Mouse (Mus musculus) heart, embryonic 13.5 days (tissue): ENCODE measurements around the gene Snd1. TPM values are rescaled to one million over a fixed set of nuclear protein-coding genes. Genes with fewer than 3 reads are reported as not detected.
A peak's percentile ranks its signal among the peaks of the same experiment; 100 is the strongest.

ENCODE experiments used
- ATAC-seq: fragments of 200-750 bp; cut with Nextera tagmentation; 2 replicates; pipeline ENCODE4 v1.8.0; 2017; ENCODE audit warnings: moderate TSS enrichment; ENCODE audit not compliant: insufficient number of reproducible peaks, low FRiP score, low TSS enrichment; ENCODE audit errors: extremely low read depth
- H3K27ac ChIP-seq: fragments of 300-500 bp; sonication (generic); replicated peaks from 2 replicates; pipeline ENCODE4 v1.5.1; 2015; ENCODE audit warnings: moderate library complexity, mild to moderate bottlenecking, inconsistent platforms
- H3K27me3 ChIP-seq: fragments of 300-500 bp; sonication (generic); replicated peaks from 2 replicates; pipeline ENCODE4 v1.6.1; 2015; ENCODE audit warnings: mild to moderate bottlenecking, inconsistent platforms
- H3K36me3 ChIP-seq: fragments of 300-500 bp; sonication (generic); 2 replicates; pipeline ENCODE4 v1.6.1; 2015; ENCODE audit warnings: mild to moderate bottlenecking, inconsistent platforms
- H3K4me1 ChIP-seq: fragments of 300-500 bp; sonication (generic); 2 replicates; pipeline ENCODE4 v1.6.1; 2015; ENCODE audit warnings: inconsistent platforms
- H3K4me2 ChIP-seq: fragments of 300-500 bp; sonication (generic); 2 replicates; pipeline ENCODE4 v1.6.1; 2015; ENCODE audit warnings: inconsistent platforms, mild to moderate bottlenecking, moderate library complexity
- H3K4me3 ChIP-seq: fragments of 300-500 bp; sonication (generic); 2 replicates; pipeline ENCODE4 v1.5.1; 2015; ENCODE audit warnings: moderate library complexity, mild to moderate bottlenecking, inconsistent platforms
- H3K9ac ChIP-seq: fragments of 300-500 bp; sonication (generic); 2 replicates; pipeline ENCODE4 v1.6.1; 2015; ENCODE audit warnings: inconsistent platforms, mild to moderate bottlenecking, moderate library complexity
- H3K9me3 ChIP-seq: fragments of 300-500 bp; sonication (generic); 2 replicates; pipeline ENCODE4 v1.6.1; 2016; ENCODE audit warnings: inconsistent platforms
- WGBS: fragments of 180-500 bp; shearing (Covaris S2); methylation state at CpG from one replicate; pipeline ENCODE4 v1.1.7; 2015; ENCODE audit warnings: mixed read lengths; 5-methylcytosine and 5-hydroxymethylcytosine counted together
- polyA plus RNA-seq: library from polyadenylated mRNA; unstranded; fragments of >200 nt; fragmentation: Nextera tagmentation; extraction: Ambion mirVana; gene quantifications from 2 replicates; pipeline ENCODE4 v1.2.1, GENCODE M21; 2015

Gene Snd1
- polyA plus RNA-seq, 1 experiment from 2014 or later, result 78.5 TPM

GRCm38 (mm10) chr6:28876492-28876891 is 401.6 kb downstream of the Snd1 start:
- no peak overlapping the region for H3K27ac ChIP-seq
- H3K27me3 ChIP-seq, result 0 out of 2 replicates have a peak, but pooled peaks cover 7% of the 10 kb centered on the region
- no peak overlapping the region for H3K4me2 ChIP-seq
- H3K4me3 ChIP-seq, result no peak overlapping the region
- peaks cover 48% of the 10 kb centered on the region for H3K36me3 ChIP-seq
- no peaks in the 10 kb centered on the region for H3K9me3 ChIP-seq
- ATAC-seq, result no peak
- no peak overlapping the region for H3K9ac ChIP-seq
- H3K4me1 ChIP-seq, result peaks cover 41% of the 10 kb centered on the region
- 65% methylated on average over 3 of the region's 3 CpGs for WGBS

DNA sequence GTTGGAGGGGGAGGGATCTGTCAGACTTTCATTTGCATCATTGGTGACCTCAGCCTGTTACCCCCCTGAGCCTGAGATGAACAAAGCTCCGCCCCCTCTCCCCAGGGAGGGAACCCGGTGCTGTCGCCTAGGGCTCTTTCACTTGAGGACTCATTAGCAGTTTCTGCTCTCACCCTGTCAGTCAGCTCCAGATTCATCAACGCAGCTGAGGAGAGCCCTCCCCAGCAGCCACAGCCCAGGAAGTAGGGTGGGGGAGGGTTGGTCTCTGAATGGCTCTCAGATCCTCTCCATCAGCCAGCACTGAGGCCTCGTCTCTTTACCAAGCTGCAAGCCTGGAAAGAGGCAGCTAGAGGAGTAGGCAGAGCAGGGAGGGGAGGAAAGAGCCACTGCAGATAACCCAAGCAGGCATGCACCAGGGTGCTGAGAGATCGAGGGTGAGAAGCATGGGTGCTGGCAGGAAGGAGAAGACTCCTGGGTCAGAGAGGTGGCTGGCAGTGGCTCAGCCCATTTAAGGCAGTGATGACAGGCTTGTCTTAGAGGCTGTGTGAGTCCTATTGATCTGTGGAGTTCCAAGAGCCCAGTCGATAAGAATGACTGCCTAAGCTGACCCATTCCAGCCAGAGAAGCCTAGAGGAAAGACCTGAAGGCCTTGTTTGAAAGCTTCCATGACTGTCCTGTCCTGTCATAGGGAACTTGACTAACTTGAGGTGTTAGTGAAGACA is 403.2 kb downstream of the Snd1 start:
- Histone ChIP-seq H3K27ac (0 out of 2 replicates have a peak overlapping the region, but pooled peaks have one; percentile 12), H3K27me3 (0 out of 2 replicates have a peak, but pooled peaks cover 7% of the 10 kb centered on the region), H3K4me2 (0 out of 2 replicates have a peak overlapping the region, but pooled peaks have one; percentile 1), H3K9ac (no peak overlapping the region), H3K9me3 (no peaks in the 10 kb centered on the region), H3K4me3 (no peak overlapping the region), H3K4me1 (peaks cover 44% of the 10 kb centered on the region), H3K36me3 (peaks cover 58% of the 10 kb centered on the region)
- no peak for ATAC-seq
- 16% methylated on average over 7 of the region's 7 CpGs for WGBS

DNA sequence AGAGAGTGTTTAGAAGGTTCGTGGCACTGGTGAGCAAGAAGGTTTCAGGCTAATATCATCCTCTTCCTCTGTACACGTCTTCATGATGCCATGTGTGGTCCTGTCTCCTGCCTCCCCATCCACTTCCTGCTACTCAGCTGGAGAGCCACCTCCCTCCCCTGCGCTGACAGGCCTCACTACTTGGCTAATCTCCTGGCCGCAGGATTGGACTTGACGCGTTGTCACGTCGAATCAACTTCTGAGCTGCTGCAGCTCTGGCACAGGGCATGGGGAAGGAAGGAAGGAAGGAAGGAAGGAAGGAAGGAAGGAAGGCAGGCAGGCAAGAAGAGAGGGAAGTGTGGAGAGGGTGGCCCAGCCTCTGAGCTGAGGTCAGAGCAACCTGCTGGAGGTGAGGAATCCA is 404.4 kb downstream of the Snd1 start:
- peak overlapping the region; percentile 36; the same call in 1 of the 2 replicates for H3K27ac ChIP-seq
- H3K27me3 ChIP-seq, result 0 out of 2 replicates have a peak, but pooled peaks cover 7% of the 10 kb centered on the region
- no peak overlapping the region for H3K4me3 ChIP-seq
- H3K4me1 ChIP-seq, result peaks cover 44% of the 10 kb centered on the region
- WGBS, result 35% methylated on average over 8 of the region's 8 CpGs
- ATAC-seq, result no peak
- H3K9ac ChIP-seq, result no peak overlapping the region
- no peaks in the 10 kb centered on the region for H3K9me3 ChIP-seq
- H3K36me3 ChIP-seq, result peaks cover 67% of the 10 kb centered on the region
- H3K4me2 ChIP-seq, result no peak overlapping the region

DNA sequence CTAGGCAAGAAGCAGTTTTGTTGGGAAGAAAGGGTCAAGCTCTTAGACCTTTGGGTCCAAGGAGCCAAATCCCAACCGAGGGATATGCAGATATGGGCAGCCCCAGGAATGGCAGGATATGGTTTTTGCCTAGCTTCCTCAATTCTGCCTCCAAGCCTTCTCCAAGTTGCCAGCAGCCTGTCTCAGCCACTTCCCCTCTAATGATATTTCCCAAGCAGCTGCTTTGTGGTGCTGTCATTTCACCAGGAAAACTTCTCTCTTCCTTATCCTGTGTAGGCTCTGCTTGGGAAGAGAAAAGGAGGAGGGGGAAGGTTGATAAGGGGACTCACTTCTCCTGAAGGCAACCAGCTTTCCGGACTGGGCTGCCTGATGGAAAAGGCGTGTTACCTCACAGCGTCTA is 406.0 kb downstream of the Snd1 start:
- ATAC-seq, result no peak
- peak overlapping the region; percentile 55 for H3K27ac ChIP-seq

DNA sequence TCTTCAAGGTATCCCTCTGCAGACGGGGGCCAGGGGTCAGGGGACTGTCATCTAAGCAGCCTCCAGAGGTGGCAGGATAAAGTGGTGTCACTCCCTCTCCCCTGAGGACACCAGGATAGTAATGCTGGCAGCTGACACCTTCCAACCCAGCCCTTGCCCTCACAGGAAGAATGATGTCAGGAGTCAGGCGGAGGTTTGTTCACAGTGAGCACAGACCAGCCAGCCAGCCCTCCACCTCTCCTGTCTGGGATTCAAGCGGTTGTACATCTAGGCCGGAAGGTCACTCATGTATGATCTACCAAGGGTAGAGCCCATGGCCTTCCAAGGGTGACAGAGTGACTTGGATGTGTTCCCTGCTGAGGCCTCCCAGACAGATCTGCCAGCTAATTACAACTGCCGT is 408.6 kb downstream of the Snd1 start:
- no peak for ATAC-seq
- whole genome bisulfite sequencing, result 70% methylated on average over 5 of the region's 5 CpGs

More for the DNA sequence above, 406.0 kb downstream of the Snd1 start:
- Histone ChIP-seq H3K4me2 (no peak overlapping the region), H3K9me3 (no peaks in the 10 kb centered on the region), H3K4me1 (peaks cover 50% of the 10 kb centered on the region), H3K4me3 (no peak overlapping the region), H3K27me3 (0 out of 2 replicates have a peak, but pooled peaks cover 7% of the 10 kb centered on the region), H3K36me3 (peaks cover 66% of the 10 kb centered on the region), H3K9ac (no peak overlapping the region)
- 48% methylated on average over 4 of the region's 4 CpGs for WGBS

GRCm38 (mm10) chr6:28886724-28887440 is 411.9 kb downstream of the Snd1 start:
- H3K27ac ChIP-seq, result no peak overlapping the region
- whole genome bisulfite sequencing, result 77% methylated on average over 7 of the region's 7 CpGs

More for the DNA sequence above, 408.6 kb downstream of the Snd1 start:
- no peaks in the 10 kb centered on the region for H3K27me3 ChIP-seq
- no peaks in the 10 kb centered on the region for H3K9me3 ChIP-seq
- H3K36me3 ChIP-seq, result peaks cover 80% of the 10 kb centered on the region
- peaks cover 38% of the 10 kb centered on the region for H3K4me1 ChIP-seq
- H3K4me2 ChIP-seq, result no peak overlapping the region
- H3K27ac ChIP-seq, result no peak overlapping the region
- H3K4me3 ChIP-seq, result no peak overlapping the region
- no peak overlapping the region for H3K9ac ChIP-seq

DNA sequence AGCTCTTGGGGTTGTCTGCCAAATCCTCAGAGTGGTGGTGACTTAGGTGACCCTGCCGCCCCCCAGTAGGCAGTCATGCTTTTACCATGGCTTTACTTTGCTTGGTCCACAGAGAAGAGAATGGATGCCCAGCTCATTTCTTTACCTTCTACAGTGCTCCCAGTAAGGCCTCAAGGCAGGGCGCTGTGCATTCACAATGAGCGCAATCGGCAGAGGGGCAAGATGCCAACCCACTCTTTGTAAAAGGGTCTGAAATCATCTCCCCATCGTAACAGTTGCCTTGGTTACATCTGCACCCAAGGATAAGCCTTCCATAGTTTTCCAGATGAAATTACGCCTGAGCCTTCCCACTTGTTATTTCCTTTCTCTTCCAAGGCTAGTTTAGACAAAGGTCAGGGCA is 415.5 kb downstream of the Snd1 start:
- H3K27ac ChIP-seq, result no peak overlapping the region
- 94% methylated on average over 6 of the region's 6 CpGs for WGBS
- H3K27me3 ChIP-seq, result no peaks in the 10 kb centered on the region
- no peak overlapping the region for H3K9ac ChIP-seq
- peaks cover 63% of the 10 kb centered on the region for H3K36me3 ChIP-seq
- no peak overlapping the region for H3K4me3 ChIP-seq
- no peak for ATAC-seq
- H3K9me3 ChIP-seq, result no peaks in the 10 kb centered on the region
- H3K4me1 ChIP-seq, result peaks cover 11% of the 10 kb centered on the region
- H3K4me2 ChIP-seq, result no peak overlapping the region

More at GRCm38 (mm10) chr6:28886724-28887440, 411.9 kb downstream of the Snd1 start:
- Histone ChIP-seq H3K4me2 (no peak overlapping the region), H3K27me3 (no peaks in the 10 kb centered on the region), H3K4me3 (no peak overlapping the region), H3K36me3 (peaks cover 90% of the 10 kb centered on the region), H3K9ac (no peak overlapping the region), H3K9me3 (no peaks in the 10 kb centered on the region), H3K4me1 (peaks cover 7% of the 10 kb centered on the region)
- no peak for ATAC-seq

GRCm38 (mm10) chr6:28891480-28891879 is 416.5 kb downstream of the Snd1 start:
- Histone ChIP-seq H3K27ac (no peak overlapping the region), H3K4me2 (no peak overlapping the region), H3K36me3 (peaks cover 53% of the 10 kb centered on the region), H3K4me1 (peaks cover 11% of the 10 kb centered on the region), H3K9me3 (no peaks in the 10 kb centered on the region), H3K4me3 (no peak overlapping the region), H3K9ac (no peak overlapping the region), H3K27me3 (no peaks in the 10 kb centered on the region)
- ATAC-seq, result no peak
- WGBS, result 62% methylated on average over 9 of the region's 9 CpGs

- no peak overlapping the region for H3K4me2 ChIP-seq
- H3K4me3 ChIP-seq, result no peak overlapping the region
- no peaks in the 10 kb centered on the region for H3K9me3 ChIP-seq
- H3K9ac ChIP-seq, result no peak overlapping the region
- WGBS, result 71% methylated on average over 12 of the region's 12 CpGs
- H3K27me3 ChIP-seq, result no peaks in the 10 kb centered on the region
- H3K36me3 ChIP-seq, result peaks cover 17% of the 10 kb centered on the region
- peaks cover 11% of the 10 kb centered on the region for H3K4me1 ChIP-seq
- no peak for ATAC-seq
- H3K27ac ChIP-seq, result no peak overlapping the region
Measured at GRCm38 (mm10) chr6:28895004-28895515, 420.1 kb downstream of the Snd1 start.

GRCm38 (mm10) chr6:28895726-28896125 is 420.8 kb downstream of the Snd1 start:
- Histone ChIP-seq H3K9me3 (no peaks in the 10 kb centered on the region), H3K9ac (no peak overlapping the region), H3K4me2 (no peak overlapping the region), H3K4me1 (peaks cover 11% of the 10 kb centered on the region), H3K27me3 (no peaks in the 10 kb centered on the region), H3K27ac (no peak overlapping the region), H3K36me3 (peaks cover 11% of the 10 kb centered on the region), H3K4me3 (no peak overlapping the region)
- no peak for ATAC-seq
- 70% methylated on average over 6 of the region's 6 CpGs for WGBS

DNA sequence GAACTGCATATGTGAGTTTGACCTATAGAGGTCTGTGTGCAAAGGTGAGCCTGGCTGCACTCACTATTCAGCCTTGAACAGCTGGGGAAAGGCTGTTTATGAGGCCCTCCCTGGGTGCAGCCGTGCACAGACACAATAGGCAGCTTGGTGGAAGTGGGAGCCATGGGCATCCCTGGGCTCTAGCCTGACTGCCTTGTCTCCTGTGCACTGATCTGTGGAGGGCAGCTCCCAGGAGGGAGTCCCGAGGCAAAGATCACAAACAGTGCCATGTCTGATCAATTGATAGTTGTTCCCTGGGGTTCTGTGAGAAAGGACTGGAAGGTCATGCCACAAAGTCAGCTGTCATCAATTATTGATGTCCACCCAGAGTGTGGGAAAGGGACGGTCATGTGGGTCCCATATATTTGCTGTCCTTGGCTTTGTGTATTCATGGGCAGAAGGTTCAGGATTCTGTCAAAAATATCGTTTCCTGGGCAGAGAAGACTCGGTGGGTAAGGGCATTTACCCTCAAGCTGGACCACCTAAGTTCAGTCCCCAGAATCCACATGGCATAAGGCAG is 421.9 kb downstream of the Snd1 start:
- no peaks in the 10 kb centered on the region for H3K27me3 ChIP-seq
- H3K9me3 ChIP-seq, result no peaks in the 10 kb centered on the region
- ATAC-seq, result no peak
- no peak overlapping the region for H3K4me3 ChIP-seq
- no peak overlapping the region for H3K27ac ChIP-seq
- no peak overlapping the region for H3K9ac ChIP-seq
- peaks cover 10% of the 10 kb centered on the region for H3K4me1 ChIP-seq
- no peak overlapping the region for H3K4me2 ChIP-seq
- WGBS, result 69% methylated on average over 5 of the region's 5 CpGs
- peaks cover 4% of the 10 kb centered on the region; the same call in 1 of the 2 replicates for H3K36me3 ChIP-seq
